Mouse (Mus musculus) forebrain, embryonic 15.5 days (tissue): ENCODE data around the gene Cabp4. TPM values are rescaled to one million over a fixed set of nuclear protein-coding genes. Genes with fewer than 3 reads are reported as not detected.

Source experiments
- ATAC-seq: fragments of 200-750 bp; cut with Nextera tagmentation; replicated peaks from 2 replicates; pipeline ENCODE4 v1.8.0; 2017; ENCODE audit warnings: mild to moderate bottlenecking, moderate TSS enrichment, moderate library complexity
- H3K27ac ChIP-seq: fragments of 300-500 bp; sonication (generic); replicated peaks from 2 replicates; pipeline ENCODE4 v1.5.1; 2015; ENCODE audit warnings: mild to moderate bottlenecking, inconsistent platforms
- H3K27me3 ChIP-seq: fragments of 300-500 bp; sonication (generic); 2 replicates; pipeline ENCODE4 v1.6.1; 2015; ENCODE audit warnings: inconsistent platforms
- H3K36me3 ChIP-seq: fragments of 300-500 bp; sonication (generic); 2 replicates; pipeline ENCODE4 v1.6.1; 2015; ENCODE audit warnings: mild to moderate bottlenecking, inconsistent platforms
- H3K4me1 ChIP-seq: fragments of 300-500 bp; sonication (generic); 2 replicates; pipeline ENCODE4 v1.6.1; 2015; ENCODE audit warnings: inconsistent platforms
- H3K4me2 ChIP-seq: fragments of 300-500 bp; sonication (generic); replicated peaks from 2 replicates; pipeline ENCODE4 v1.6.1; 2015; ENCODE audit warnings: mild to moderate bottlenecking, inconsistent platforms
- H3K4me3 ChIP-seq: fragments of 300-500 bp; sonication (generic); 2 replicates; pipeline ENCODE4 v1.5.1; 2015; ENCODE audit warnings: mild to moderate bottlenecking, inconsistent platforms
- H3K9ac ChIP-seq: fragments of 300-500 bp; sonication (generic); replicated peaks from 2 replicates; pipeline ENCODE4 v1.6.1; 2015; ENCODE audit warnings: mild to moderate bottlenecking, inconsistent platforms
- H3K9me3 ChIP-seq: fragments of 300-500 bp; sonication (generic); 2 replicates; pipeline ENCODE4 v1.6.1; 2016; ENCODE audit warnings: inconsistent platforms
- WGBS: fragments of 180-500 bp; shearing (Covaris S2); methylation state at CpG from one replicate; pipeline ENCODE4 v1.1.7; 2015; ENCODE audit warnings: mixed read lengths; 5-methylcytosine and 5-hydroxymethylcytosine counted together
- polyA plus RNA-seq: library from polyadenylated mRNA; unstranded; fragments of >200 nt; fragmentation: Nextera tagmentation; extraction: Ambion mirVana; gene quantifications from 2 replicates; pipeline ENCODE4 v1.2.1, GENCODE M21; 2015

Cabp4 gene
- polyA plus RNA-seq, 1 experiment from 2014 or later = 0.15 TPM

DNA sequence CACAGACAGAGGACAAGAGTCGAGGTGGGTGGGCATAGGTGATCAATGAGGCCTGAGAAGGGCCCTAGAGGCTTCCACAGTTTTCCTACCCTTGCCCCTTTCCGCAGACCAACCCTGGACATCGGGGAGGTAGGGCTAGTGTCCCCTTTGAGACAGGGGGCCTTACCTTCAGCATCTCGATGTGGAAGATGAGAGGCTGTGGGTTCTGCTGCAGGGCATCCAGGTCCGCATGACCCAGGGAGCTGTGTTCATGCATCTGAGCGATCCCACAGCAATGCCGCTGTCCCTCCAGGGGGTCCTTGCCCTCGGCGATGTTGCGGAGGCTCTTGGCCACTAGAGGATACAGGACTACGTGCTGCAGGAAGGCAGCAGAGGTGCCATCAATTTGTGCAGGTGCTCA lies 28.0 kb downstream of the Cabp4 start:
- no peak for ATAC-seq
- peaks cover 35% of the 10 kb centered on the region for H3K36me3 ChIP-seq
- H3K27ac ChIP-seq = no peak overlapping the region

DNA sequence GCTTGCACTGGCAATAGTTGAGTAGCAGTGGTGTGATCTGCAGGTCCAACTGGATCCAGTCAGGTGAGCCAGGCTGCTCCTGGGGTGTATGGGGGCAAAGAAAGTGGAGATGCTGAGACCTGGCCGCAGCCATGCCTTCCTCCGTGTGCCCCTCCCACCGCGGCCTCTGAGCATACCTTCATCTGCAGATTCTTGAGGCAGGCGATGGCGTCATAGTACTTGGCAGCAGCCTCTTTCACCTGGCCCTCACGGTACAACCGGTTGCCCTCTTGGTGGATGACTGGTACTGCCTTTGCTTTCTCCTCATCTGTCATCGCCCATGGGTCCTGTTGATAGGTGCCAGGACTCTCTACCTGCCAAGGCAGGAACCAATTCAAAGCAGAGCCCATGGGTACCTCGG lies 28.7 kb downstream of the Cabp4 start:
- Histone ChIP-seq H3K36me3 (peaks cover 35% of the 10 kb centered on the region), H3K27me3 (no peaks in the 10 kb centered on the region), H3K9ac (no peak overlapping the region), H3K4me2 (no peak overlapping the region), H3K27ac (no peak overlapping the region), H3K4me1 (peaks cover 3% of the 10 kb centered on the region; the same call in 1 of the 2 replicates), H3K9me3 (no peaks in the 10 kb centered on the region), H3K4me3 (no peak overlapping the region)
- no peak for ATAC-seq
- WGBS = 95% methylated on average over 10 of the region's 10 CpGs

More for the DNA sequence above, 28.0 kb downstream of the Cabp4 start:
- H3K4me1 ChIP-seq = peaks cover 10% of the 10 kb centered on the region
- WGBS = 79% methylated on average over 11 of the region's 11 CpGs
- H3K9ac ChIP-seq = no peak overlapping the region
- no peaks in the 10 kb centered on the region for H3K9me3 ChIP-seq
- no peak overlapping the region for H3K4me3 ChIP-seq
- H3K27me3 ChIP-seq = no peaks in the 10 kb centered on the region
- H3K4me2 ChIP-seq = no peak overlapping the region

DNA sequence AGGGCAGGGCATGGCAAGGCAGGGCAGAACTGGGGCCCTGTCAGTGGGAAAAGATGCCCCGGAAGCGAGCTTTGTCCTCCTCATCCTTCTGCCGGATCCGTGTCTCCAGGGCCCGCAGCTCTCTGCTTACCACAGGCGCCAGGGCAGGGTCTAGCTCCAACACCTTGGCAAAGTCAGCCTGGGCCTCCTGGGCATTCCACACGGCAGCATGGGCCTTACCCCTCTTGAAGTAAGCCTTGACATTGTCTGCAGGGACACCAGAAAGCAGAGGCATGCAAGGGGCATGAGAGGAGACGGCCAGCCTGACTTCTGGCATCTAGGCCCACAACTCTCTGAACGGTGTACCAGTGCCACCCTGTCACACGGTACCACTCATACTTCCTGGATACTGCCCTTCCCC lies 29.3 kb downstream of the Cabp4 start:
- Histone ChIP-seq H3K9ac (no peak overlapping the region), H3K36me3 (peaks cover 35% of the 10 kb centered on the region), H3K9me3 (no peaks in the 10 kb centered on the region), H3K4me1 (0 out of 2 replicates have a peak, but pooled peaks cover 3% of the 10 kb centered on the region), H3K4me3 (no peak overlapping the region), H3K27ac (no peak overlapping the region), H3K4me2 (no peak overlapping the region), H3K27me3 (no peaks in the 10 kb centered on the region)
- 93% methylated on average over 10 of the region's 10 CpGs for WGBS
- ATAC-seq = no peak

DNA sequence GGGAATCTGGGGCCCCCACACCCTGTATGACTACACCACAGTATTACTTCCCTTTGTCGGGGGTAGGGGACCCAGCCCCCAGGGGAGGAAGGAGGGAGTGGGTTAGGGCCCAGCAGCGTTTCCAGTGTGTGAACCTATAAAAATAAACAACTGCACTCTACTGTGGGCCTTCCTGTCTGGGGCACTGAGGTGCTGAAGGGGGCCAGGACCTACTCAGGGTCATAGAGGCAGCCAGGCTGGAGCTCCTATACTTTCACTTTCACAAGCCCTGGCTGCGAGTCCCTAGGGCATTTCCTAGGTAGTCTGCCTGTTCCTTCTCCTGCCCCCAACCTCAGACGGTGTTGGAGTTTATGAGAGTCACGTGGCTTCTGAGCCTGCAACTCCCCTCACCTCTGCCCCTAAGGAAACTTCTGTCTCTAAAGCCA lies 30.0 kb downstream of the Cabp4 start:
- H3K4me2 ChIP-seq = no peak overlapping the region
- no peak overlapping the region for H3K27ac ChIP-seq
- no peak overlapping the region for H3K4me3 ChIP-seq
- H3K27me3 ChIP-seq = no peaks in the 10 kb centered on the region
- H3K9ac ChIP-seq = no peak overlapping the region
- H3K9me3 ChIP-seq = no peaks in the 10 kb centered on the region
- peaks cover 35% of the 10 kb centered on the region for H3K36me3 ChIP-seq
- no peak for ATAC-seq
- WGBS = 81% methylated on average over 5 of the region's 5 CpGs
- 0 out of 2 replicates have a peak, but pooled peaks cover 3% of the 10 kb centered on the region for H3K4me1 ChIP-seq

DNA sequence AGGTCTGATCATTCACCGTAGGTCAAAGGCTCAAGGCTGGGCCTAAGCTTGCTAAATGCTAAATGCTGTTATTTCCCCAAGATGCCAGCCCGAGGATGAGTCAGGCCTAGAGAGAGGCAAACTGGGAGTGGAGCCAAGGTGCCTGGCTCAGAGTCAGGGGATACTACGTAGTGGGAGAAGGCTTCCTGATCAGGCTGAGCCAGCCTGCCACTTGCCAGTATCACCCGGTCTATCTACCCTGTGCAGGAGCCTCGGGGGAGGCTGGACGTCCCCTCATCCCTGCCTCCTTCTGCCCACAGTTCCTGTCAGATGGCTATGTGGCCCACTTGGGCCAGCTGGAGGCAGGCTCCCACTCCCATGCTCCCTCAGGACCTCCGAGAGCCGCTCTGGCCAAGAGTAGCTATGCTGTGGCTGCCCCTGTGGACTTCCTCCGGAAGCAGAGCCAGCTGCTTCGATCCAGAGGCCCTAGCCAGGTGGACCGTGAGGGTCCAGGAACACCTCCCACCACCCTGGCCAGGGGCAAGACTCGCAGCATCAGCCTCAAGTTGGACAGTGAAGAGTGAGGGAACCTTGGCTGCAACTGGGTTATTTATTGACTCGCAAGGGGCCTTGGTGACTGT lies 30.5 kb downstream of the Cabp4 start:
- Histone ChIP-seq H3K4me2 (no peak overlapping the region), H3K36me3 (peaks cover 35% of the 10 kb centered on the region), H3K4me3 (no peak overlapping the region), H3K4me1 (0 out of 2 replicates have a peak, but pooled peaks cover 3% of the 10 kb centered on the region), H3K9ac (no peak overlapping the region), H3K27ac (no peak overlapping the region), H3K9me3 (no peaks in the 10 kb centered on the region), H3K27me3 (no peaks in the 10 kb centered on the region)
- ATAC-seq = no peak
- 78% methylated on average over 13 of the region's 13 CpGs for WGBS

DNA sequence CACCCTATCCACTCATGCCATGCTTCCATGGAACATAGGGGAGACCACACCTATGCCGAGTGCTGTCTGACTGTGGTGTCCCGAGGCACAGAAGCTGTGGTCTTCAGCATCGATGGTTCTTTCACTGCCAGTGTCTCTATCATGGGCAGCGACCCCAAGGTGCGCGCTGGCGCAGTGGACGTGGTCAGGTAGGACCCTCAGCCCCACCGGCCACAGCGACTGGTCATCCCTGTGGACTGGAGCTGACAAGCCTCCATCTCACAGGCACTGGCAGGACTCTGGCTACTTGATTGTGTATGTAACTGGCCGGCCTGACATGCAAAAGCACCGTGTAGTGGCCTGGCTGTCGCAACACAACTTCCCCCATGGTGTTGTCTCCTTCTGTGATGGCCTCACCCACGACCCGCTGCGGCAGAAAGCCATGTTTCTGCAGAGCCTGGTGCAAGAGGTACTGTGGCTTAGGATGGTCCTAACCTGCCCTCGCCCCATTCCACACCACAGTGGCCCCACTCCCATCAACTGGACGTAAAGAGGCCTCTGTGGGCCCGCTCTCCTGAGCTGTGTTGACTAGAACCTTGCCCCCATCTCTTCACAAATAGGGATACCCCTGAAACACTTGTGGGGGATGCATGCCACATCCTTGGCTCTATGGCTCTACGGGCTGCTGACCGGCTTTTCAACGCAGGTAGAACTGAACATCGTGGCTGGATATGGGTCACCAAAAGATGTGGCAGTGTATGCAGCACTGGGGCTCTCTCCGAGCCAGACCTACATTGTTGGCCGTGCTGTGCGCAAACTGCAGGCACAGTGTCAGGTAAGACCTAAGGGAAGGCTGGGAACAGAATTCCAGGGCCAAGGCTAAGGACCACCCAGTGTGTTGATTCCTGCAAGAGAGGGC lies 31.5 kb downstream of the Cabp4 start:
- no peak overlapping the region for H3K4me2 ChIP-seq
- H3K9ac ChIP-seq = no peak overlapping the region
- WGBS = 96% methylated on average over 26 of the region's 26 CpGs
- H3K36me3 ChIP-seq = peaks cover 31% of the 10 kb centered on the region
- H3K4me3 ChIP-seq = no peak overlapping the region
- no peaks in the 10 kb centered on the region for H3K9me3 ChIP-seq
- no peak for ATAC-seq
- no peak overlapping the region for H3K27ac ChIP-seq
- no peaks in the 10 kb centered on the region for H3K27me3 ChIP-seq
- H3K4me1 ChIP-seq = 0 out of 2 replicates have a peak, but pooled peaks cover 3% of the 10 kb centered on the region

DNA sequence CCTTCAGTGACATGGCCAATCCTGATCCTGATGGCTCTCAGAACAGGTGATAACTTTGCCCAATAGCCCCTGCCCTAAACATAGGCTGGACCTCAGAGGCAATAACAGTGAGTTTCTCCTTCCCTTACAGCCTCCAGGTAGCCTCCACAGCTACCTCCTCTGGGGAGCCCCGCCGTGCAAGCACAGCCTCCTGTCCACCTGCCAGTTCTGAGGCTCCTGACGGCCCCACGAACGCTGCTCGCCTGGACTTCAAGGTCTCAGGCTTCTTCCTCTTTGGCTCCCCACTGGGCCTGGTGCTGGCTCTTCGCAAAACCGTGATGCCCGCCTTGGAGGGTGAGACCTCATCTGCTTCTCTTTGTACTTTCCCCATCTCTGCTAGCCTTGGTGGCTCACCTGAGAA lies 35.3 kb downstream of the Cabp4 start:
- no peak overlapping the region for H3K4me2 ChIP-seq
- 86% methylated on average over 9 of the region's 9 CpGs for WGBS
- H3K9me3 ChIP-seq = no peaks in the 10 kb centered on the region

DNA sequence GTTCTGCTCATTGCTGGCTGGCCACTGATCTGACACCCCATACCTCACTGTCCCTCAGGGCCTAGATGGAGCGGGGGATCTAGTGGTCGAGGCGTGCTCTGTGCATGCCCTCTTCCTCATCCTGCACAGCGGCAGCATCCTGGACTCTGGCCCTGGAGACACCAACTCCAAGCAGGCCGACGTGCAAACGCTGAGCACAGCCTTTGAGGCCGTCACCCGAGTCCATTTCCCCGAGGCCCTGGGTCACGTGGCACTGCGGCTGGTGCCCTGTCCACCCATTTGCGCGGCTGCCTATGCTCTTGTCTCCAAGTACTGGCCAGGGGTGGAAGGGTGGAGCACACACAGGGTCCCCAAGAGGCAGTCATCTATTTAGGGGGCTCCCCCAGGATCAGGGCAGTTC lies 37.2 kb downstream of the Cabp4 start:
- Histone ChIP-seq H3K4me3 (no peak overlapping the region), H3K9ac (no peak overlapping the region), H3K9me3 (no peaks in the 10 kb centered on the region), H3K4me1 (peaks cover 6% of the 10 kb centered on the region), H3K27ac (no peak overlapping the region), H3K27me3 (no peaks in the 10 kb centered on the region), H3K36me3 (0 out of 2 replicates have a peak, but pooled peaks cover 3% of the 10 kb centered on the region), H3K4me2 (no peak overlapping the region)
- WGBS = 93% methylated on average over 14 of the region's 14 CpGs
- ATAC-seq = no peak

More for the DNA sequence above, 35.3 kb downstream of the Cabp4 start:
- H3K27me3 ChIP-seq = no peaks in the 10 kb centered on the region
- 0 out of 2 replicates have a peak, but pooled peaks cover 3% of the 10 kb centered on the region for H3K4me1 ChIP-seq
- no peak overlapping the region for H3K4me3 ChIP-seq
- H3K36me3 ChIP-seq = peaks cover 7% of the 10 kb centered on the region
- no peak overlapping the region for H3K27ac ChIP-seq
- ATAC-seq = no peak
- H3K9ac ChIP-seq = no peak overlapping the region

DNA sequence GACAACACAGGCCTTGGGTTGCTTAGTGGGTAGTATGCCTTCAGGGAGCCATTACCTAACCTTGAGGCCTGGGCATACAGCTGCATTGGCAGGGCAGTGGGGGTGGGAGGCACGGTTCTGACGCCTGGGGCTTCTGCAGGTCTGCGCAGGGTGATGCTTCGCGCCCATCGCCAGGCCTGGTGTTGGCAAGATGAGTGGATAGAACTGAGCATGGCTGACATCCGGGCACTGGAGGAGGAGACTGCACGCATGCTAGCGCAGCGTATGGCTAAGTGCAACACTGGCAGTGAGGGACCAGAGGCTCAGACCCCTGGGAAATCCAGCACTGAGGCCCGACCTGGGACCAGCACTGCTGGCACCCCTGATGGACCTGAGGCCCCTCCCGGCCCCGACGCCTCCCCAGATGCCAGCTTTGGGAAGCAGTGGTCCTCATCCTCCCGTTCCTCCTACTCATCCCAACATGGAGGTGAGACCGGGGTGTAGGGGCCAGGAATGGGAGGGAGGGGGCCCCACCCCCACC lies 39.1 kb downstream of the Cabp4 start:
- no peak for ATAC-seq
- Histone ChIP-seq H3K9me3 (no peaks in the 10 kb centered on the region), H3K27ac (no peak overlapping the region), H3K4me3 (no peak overlapping the region), H3K27me3 (no peaks in the 10 kb centered on the region), H3K4me1 (peaks cover 26% of the 10 kb centered on the region), H3K4me2 (no peak overlapping the region), H3K9ac (no peak overlapping the region), H3K36me3 (no peaks in the 10 kb centered on the region)
- WGBS = 93% methylated on average over 16 of the region's 16 CpGs

DNA sequence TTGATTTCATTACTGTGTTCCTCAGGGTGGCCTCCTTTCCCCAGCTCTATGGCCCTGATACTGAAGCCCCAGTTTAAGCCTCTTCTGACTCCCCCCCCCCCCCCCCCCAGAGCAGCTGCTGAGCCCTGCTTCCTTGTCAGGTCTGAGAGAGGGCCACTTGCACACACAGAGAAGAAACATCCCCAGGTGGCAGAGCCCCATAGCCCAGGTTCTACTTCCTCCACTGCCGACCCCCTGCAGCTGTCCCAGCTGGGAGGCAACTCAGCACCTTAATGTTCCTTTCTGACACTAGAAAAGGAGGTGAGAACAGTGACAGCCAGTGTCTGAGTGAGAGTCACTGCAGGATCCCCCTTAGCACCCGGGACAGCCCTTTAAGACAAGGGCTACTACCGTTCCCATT lies 40.0 kb downstream of the Cabp4 start:
- Histone ChIP-seq H3K27me3 (no peaks in the 10 kb centered on the region), H3K4me1 (peaks cover 32% of the 10 kb centered on the region), H3K9ac (no peak overlapping the region), H3K4me2 (no peak overlapping the region), H3K9me3 (no peaks in the 10 kb centered on the region), H3K4me3 (no peak overlapping the region), H3K36me3 (no peaks in the 10 kb centered on the region), H3K27ac (no peak overlapping the region)
- WGBS = 95% methylated on average over 3 of the region's 3 CpGs
- no peak for ATAC-seq

DNA sequence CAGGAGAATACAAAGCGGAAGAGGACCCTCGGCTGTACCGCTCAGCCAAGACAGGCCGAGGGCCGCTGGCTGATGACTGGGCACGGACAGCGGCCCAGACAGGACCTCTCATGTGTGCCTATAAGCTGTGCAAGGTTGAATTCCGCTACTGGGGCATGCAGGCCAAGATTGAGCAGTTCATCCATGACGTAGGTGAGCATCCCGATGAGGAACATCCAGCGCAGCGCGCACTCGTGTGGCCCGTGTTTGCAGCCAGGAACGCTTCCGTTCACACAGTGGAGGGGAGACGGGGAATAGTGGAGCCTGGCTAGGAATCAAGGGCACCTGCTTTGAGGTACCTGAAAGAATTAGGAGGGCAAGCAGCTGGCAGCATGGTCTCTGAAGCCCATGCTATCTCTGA lies 40.5 kb downstream of the Cabp4 start:
- Histone ChIP-seq H3K36me3 (no peaks in the 10 kb centered on the region), H3K4me2 (no peak overlapping the region), H3K9ac (no peak overlapping the region), H3K27ac (no peak overlapping the region), H3K4me1 (peaks cover 32% of the 10 kb centered on the region), H3K4me3 (no peak overlapping the region), H3K9me3 (no peaks in the 10 kb centered on the region), H3K27me3 (no peaks in the 10 kb centered on the region)
- no peak for ATAC-seq
- WGBS = 93% methylated on average over 18 of the region's 18 CpGs

DNA sequence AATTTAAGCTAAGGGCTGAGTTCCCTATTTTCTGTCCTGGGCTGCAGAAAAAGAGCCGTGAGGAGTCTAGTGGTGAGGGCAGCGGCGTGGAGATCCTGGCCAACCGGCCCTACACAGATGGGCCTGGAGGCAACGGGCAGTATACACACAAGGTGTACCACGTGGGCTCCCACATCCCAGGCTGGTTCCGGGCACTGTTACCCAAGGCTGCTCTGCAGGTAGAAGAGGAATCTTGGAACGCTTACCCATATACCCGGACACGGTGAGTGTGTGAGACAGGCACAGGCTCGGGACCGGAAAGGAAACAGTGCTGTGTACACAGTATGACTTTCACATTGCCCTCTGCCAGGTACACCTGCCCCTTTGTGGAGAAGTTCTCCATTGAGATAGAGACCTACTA lies 41.2 kb downstream of the Cabp4 start:
- Histone ChIP-seq H3K9ac (no peak overlapping the region), H3K9me3 (no peaks in the 10 kb centered on the region), H3K36me3 (no peaks in the 10 kb centered on the region), H3K4me1 (peaks cover 38% of the 10 kb centered on the region), H3K27me3 (no peaks in the 10 kb centered on the region), H3K4me2 (no peak overlapping the region), H3K27ac (no peak overlapping the region), H3K4me3 (no peak overlapping the region)
- ATAC-seq = no peak
- 94% methylated on average over 12 of the region's 12 CpGs for WGBS
